Mouse (Mus musculus) forebrain, embryonic 15.5 days (tissue): Measurements from ENCODE around the gene Got1. TPM values are rescaled to one million over a fixed set of nuclear protein-coding genes. Genes with fewer than 3 reads are reported as not detected.
A peak's percentile ranks its signal among the peaks of the same experiment; 100 is the strongest.

Experiments used
- ATAC-seq: fragments of 200-750 bp; cut with Nextera tagmentation; replicated peaks from 2 replicates; pipeline ENCODE4 v1.8.0; 2017; ENCODE audit warnings: mild to moderate bottlenecking, moderate TSS enrichment, moderate library complexity
- H3K27ac ChIP-seq: fragments of 300-500 bp; sonication (generic); replicated peaks from 2 replicates; pipeline ENCODE4 v1.5.1; 2015; ENCODE audit warnings: mild to moderate bottlenecking, inconsistent platforms
- H3K27me3 ChIP-seq: fragments of 300-500 bp; sonication (generic); 2 replicates; pipeline ENCODE4 v1.6.1; 2015; ENCODE audit warnings: inconsistent platforms
- H3K36me3 ChIP-seq: fragments of 300-500 bp; sonication (generic); 2 replicates; pipeline ENCODE4 v1.6.1; 2015; ENCODE audit warnings: mild to moderate bottlenecking, inconsistent platforms
- H3K4me1 ChIP-seq: fragments of 300-500 bp; sonication (generic); 2 replicates; pipeline ENCODE4 v1.6.1; 2015; ENCODE audit warnings: inconsistent platforms
- H3K4me2 ChIP-seq: fragments of 300-500 bp; sonication (generic); replicated peaks from 2 replicates; pipeline ENCODE4 v1.6.1; 2015; ENCODE audit warnings: mild to moderate bottlenecking, inconsistent platforms
- H3K4me3 ChIP-seq: fragments of 300-500 bp; sonication (generic); 2 replicates; pipeline ENCODE4 v1.5.1; 2015; ENCODE audit warnings: mild to moderate bottlenecking, inconsistent platforms
- H3K9ac ChIP-seq: fragments of 300-500 bp; sonication (generic); replicated peaks from 2 replicates; pipeline ENCODE4 v1.6.1; 2015; ENCODE audit warnings: mild to moderate bottlenecking, inconsistent platforms
- H3K9me3 ChIP-seq: fragments of 300-500 bp; sonication (generic); 2 replicates; pipeline ENCODE4 v1.6.1; 2016; ENCODE audit warnings: inconsistent platforms
- WGBS: fragments of 180-500 bp; shearing (Covaris S2); methylation state at CpG from one replicate; pipeline ENCODE4 v1.1.7; 2015; ENCODE audit warnings: mixed read lengths; 5-methylcytosine and 5-hydroxymethylcytosine counted together
- polyA plus RNA-seq: library from polyadenylated mRNA; unstranded; fragments of >200 nt; fragmentation: Nextera tagmentation; extraction: Ambion mirVana; gene quantifications from 2 replicates; pipeline ENCODE4 v1.2.1, GENCODE M21; 2015

Gene Got1
- 71.3 and 75.6 TPM in 2 replicates for polyA plus RNA-seq

- H3K4me3 ChIP-seq, result peak within 1 kb of the TSS; percentile 72
Measured at GRCm38 (mm10) chr19:43524187-43525103, at the start of gene Got1. Gene Got1 (minus strand): TSS chr19:43524605.

DNA sequence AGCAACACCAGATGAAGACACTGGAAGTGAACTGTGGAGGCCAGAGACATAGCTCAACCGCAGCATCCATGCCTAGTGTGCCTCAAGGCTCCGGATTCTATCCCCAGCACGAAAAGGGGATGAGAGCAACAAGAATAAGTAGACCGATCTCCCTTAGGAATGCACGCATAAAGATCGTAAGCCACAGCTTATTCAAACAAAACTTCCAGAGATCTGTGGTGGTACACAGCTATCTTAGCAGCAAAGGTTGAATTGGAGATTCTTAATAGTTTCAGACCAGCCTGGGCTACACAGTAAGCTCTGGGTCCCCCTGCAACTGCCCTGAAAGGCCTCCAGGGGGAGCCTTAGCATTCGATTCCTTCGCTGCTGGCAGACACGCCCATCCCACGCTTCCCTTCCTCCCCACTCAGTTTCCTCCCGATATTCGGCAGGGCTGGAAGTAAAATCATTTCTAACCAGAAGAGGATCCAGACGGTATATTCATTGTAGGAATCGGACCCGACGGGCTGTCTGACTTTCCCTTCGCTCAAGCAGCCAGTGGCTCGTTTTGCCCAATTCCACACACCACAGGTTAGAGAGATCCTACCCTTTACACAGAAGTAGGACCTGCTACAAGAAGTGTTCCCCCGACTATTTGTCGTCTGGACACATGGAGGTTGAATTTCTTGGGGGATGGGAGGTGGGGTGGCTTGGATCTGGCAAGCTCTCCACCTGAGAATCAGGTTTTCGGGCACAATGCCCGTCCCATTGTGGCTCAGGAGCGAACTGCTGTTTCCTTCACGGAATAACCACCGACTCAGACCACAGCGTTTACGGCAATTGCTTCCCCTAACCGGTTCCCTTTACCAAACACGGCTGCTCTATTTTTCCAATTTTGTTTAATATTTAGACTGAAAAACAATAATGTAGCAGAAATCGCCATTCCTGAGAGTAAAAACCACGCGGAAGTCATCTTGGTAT is 46.7 kb upstream of the Got1 start:
- H3K27ac ChIP-seq, result no peak overlapping the region
- no peaks in the 10 kb centered on the region for H3K9me3 ChIP-seq
- WGBS, result 13% methylated on average over 32 of the region's 32 CpGs
- H3K27me3 ChIP-seq, result peaks cover 31% of the 10 kb centered on the region
- H3K4me2 ChIP-seq, result peak overlapping the region; percentile 72
- H3K9ac ChIP-seq, result peak overlapping the region; percentile 54
- ATAC-seq, result peak; percentile 83
- H3K36me3 ChIP-seq, result no peaks in the 10 kb centered on the region
- peak overlapping the region; percentile 47 for H3K4me3 ChIP-seq
- H3K4me1 ChIP-seq, result peaks cover 8% of the 10 kb centered on the region; the same call in 1 of the 2 replicates

More at GRCm38 (mm10) chr19:43524187-43525103, at the start of gene Got1:
- Histone ChIP-seq H3K27me3 (no peaks in the 10 kb centered on the region), H3K4me1 (peaks cover 43% of the 10 kb centered on the region), H3K4me2 (peak within 1 kb of the TSS; percentile 66), H3K36me3 (no peaks in the 10 kb centered on the region), H3K27ac (peak within 1 kb of the TSS; percentile 64), H3K9ac (peak within 1 kb of the TSS; percentile 81), H3K9me3 (no peaks in the 10 kb centered on the region)
- under 1% methylated on average over 57 of the region's 58 CpGs for WGBS
- peak; percentile 100 for ATAC-seq

DNA sequence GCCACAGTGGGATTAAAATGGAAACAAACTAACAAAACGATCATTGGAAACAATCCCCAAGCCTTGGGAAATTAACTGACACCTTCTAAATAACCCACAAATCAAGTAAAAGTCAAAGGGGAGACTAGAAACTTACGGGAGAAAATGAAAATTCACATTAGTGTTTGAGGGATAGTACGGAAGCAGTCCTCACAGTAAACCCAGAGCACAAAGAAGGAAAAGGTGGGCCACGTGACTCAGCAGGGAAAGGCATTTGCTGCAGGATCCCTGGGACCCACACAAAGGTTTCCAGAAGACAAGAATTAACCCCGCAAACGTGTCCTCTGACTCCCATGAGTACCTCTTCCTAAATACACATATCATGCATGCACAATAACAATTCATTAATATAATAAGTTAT is 44.7 kb upstream of the Got1 start:
- no peaks in the 10 kb centered on the region for H3K9me3 ChIP-seq
- H3K4me2 ChIP-seq, result no peak overlapping the region
- H3K27me3 ChIP-seq, result peaks cover 31% of the 10 kb centered on the region
- no peak overlapping the region for H3K9ac ChIP-seq
- H3K4me1 ChIP-seq, result peaks cover 8% of the 10 kb centered on the region; the same call in 1 of the 2 replicates
- no peaks in the 10 kb centered on the region for H3K36me3 ChIP-seq
- H3K27ac ChIP-seq, result no peak overlapping the region
- whole genome bisulfite sequencing, result 45% methylated on average over 6 of the region's 6 CpGs
- H3K4me3 ChIP-seq, result no peak overlapping the region
- no peak for ATAC-seq

- peaks cover 8% of the 10 kb centered on the region; the same call in 1 of the 2 replicates for H3K4me1 ChIP-seq
- H3K9me3 ChIP-seq, result no peaks in the 10 kb centered on the region
- peaks cover 31% of the 10 kb centered on the region for H3K27me3 ChIP-seq
- H3K9ac ChIP-seq, result no peak overlapping the region
- no peak for ATAC-seq
- no peak overlapping the region for H3K4me3 ChIP-seq
- H3K4me2 ChIP-seq, result no peak overlapping the region
- no peaks in the 10 kb centered on the region for H3K36me3 ChIP-seq
- WGBS, result 53% methylated on average over 9 of the region's 9 CpGs
- no peak overlapping the region for H3K27ac ChIP-seq
Measured at GRCm38 (mm10) chr19:43568298-43568697, 43.9 kb upstream of the Got1 start.

GRCm38 (mm10) chr19:43563166-43563565 is 38.8 kb upstream of the Got1 start:
- no peak for ATAC-seq
- H3K27me3 ChIP-seq, result 0 out of 2 replicates have a peak, but pooled peaks cover 3% of the 10 kb centered on the region
- H3K9me3 ChIP-seq, result no peaks in the 10 kb centered on the region
- H3K9ac ChIP-seq, result no peak overlapping the region
- no peak overlapping the region for H3K4me2 ChIP-seq
- H3K4me1 ChIP-seq, result no peaks in the 10 kb centered on the region
- H3K36me3 ChIP-seq, result no peaks in the 10 kb centered on the region
- H3K4me3 ChIP-seq, result no peak overlapping the region
- no peak overlapping the region for H3K27ac ChIP-seq
- 60% methylated on average over 5 of the region's 5 CpGs for WGBS

GRCm38 (mm10) chr19:43561841-43562240 is 37.4 kb upstream of the Got1 start:
- no peaks in the 10 kb centered on the region for H3K9me3 ChIP-seq
- no peaks in the 10 kb centered on the region for H3K36me3 ChIP-seq
- ATAC-seq, result no peak
- H3K4me2 ChIP-seq, result no peak overlapping the region
- 74% methylated on average over 4 of the region's 4 CpGs for WGBS
- no peak overlapping the region for H3K9ac ChIP-seq
- H3K4me3 ChIP-seq, result no peak overlapping the region
- H3K27me3 ChIP-seq, result no peaks in the 10 kb centered on the region
- no peak overlapping the region for H3K27ac ChIP-seq
- H3K4me1 ChIP-seq, result no peaks in the 10 kb centered on the region

GRCm38 (mm10) chr19:43560244-43560643 is 35.8 kb upstream of the Got1 start:
- Histone ChIP-seq H3K27me3 (no peaks in the 10 kb centered on the region), H3K4me2 (no peak overlapping the region), H3K9me3 (no peaks in the 10 kb centered on the region), H3K4me3 (no peak overlapping the region), H3K4me1 (no peaks in the 10 kb centered on the region), H3K9ac (no peak overlapping the region), H3K27ac (no peak overlapping the region), H3K36me3 (no peaks in the 10 kb centered on the region)
- 76% methylated on average over 2 of the region's 2 CpGs for WGBS
- no peak for ATAC-seq

- Histone ChIP-seq H3K4me3 (no peak overlapping the region), H3K36me3 (no peaks in the 10 kb centered on the region), H3K9me3 (no peaks in the 10 kb centered on the region), H3K27me3 (no peaks in the 10 kb centered on the region), H3K4me2 (no peak overlapping the region), H3K4me1 (peaks cover 7% of the 10 kb centered on the region), H3K27ac (no peak overlapping the region), H3K9ac (no peak overlapping the region)
- 84% methylated on average over 6 of the region's 6 CpGs for WGBS
- no peak for ATAC-seq
Measured at GRCm38 (mm10) chr19:43551493-43551890, 27.1 kb upstream of the Got1 start.

DNA sequence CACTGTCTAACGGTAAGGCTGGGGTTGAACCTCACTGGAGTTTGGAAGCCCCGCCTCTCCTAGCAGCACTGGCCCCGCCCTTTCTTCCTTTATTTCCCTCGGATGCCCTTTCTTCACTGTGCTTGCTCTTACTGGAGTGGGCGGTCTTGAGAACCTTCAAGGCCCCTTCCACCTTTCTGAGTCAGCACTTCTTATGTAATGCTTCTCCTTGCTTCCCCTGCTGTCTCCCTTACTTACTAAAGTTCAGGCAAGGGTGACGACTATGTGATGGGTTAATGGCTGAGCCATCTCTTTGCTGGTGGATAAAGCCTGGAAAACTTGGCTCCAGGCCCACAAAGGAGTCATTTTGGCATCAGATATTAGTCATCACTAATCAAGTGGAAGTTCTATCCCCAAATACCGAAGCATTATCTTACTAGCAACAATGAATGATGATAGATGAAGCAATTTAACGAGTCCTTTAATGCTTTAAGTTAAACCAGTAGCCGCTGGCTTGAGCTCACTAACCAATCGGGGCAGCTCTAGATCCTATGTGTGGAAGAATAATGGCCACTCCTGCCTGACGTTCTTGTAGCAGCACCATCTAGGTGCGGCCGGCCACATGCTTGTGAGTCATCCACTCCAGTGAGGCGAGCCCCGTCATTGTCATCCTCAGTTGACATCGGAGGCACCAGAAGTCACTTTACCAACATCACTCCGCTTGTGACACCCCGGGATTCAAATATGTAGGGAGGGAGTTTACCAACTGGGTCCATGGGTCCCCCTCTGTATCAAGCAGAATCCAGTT is 26.5 kb upstream of the Got1 start:
- H3K27me3 ChIP-seq, result no peaks in the 10 kb centered on the region
- H3K9me3 ChIP-seq, result no peaks in the 10 kb centered on the region
- H3K9ac ChIP-seq, result no peak overlapping the region
- H3K36me3 ChIP-seq, result no peaks in the 10 kb centered on the region
- H3K4me1 ChIP-seq, result peaks cover 12% of the 10 kb centered on the region
- no peak overlapping the region for H3K4me2 ChIP-seq
- 84% methylated on average over 18 of the region's 18 CpGs for WGBS
- no peak overlapping the region for H3K4me3 ChIP-seq
- ATAC-seq, result no peak
- no peak overlapping the region for H3K27ac ChIP-seq

DNA sequence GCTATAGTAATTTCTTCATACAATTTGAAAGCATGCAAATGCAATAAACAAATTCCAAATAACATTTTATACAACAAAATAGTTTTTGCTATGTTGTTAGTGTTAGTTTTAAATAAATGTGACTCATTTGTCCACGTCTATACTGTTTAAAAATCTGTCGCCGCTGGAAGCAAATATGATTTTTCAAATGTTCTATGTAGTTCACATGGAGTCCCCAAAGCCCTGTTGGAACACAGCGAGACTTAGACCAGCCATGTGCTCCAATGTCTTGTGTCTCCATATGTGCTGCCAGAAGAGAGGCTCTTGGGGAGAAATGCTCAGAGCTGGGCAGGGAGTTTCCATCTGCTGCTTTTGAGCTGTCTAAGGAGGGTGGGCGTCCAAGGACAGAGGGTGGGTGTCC is 23.7 kb upstream of the Got1 start:
- no peaks in the 10 kb centered on the region for H3K36me3 ChIP-seq
- H3K4me2 ChIP-seq, result no peak overlapping the region
- H3K4me3 ChIP-seq, result no peak overlapping the region
- H3K27ac ChIP-seq, result no peak overlapping the region
- WGBS, result 91% methylated on average over 5 of the region's 5 CpGs
- no peaks in the 10 kb centered on the region for H3K9me3 ChIP-seq
- H3K27me3 ChIP-seq, result no peaks in the 10 kb centered on the region
- H3K4me1 ChIP-seq, result peaks cover 12% of the 10 kb centered on the region
- ATAC-seq, result no peak
- no peak overlapping the region for H3K9ac ChIP-seq

DNA sequence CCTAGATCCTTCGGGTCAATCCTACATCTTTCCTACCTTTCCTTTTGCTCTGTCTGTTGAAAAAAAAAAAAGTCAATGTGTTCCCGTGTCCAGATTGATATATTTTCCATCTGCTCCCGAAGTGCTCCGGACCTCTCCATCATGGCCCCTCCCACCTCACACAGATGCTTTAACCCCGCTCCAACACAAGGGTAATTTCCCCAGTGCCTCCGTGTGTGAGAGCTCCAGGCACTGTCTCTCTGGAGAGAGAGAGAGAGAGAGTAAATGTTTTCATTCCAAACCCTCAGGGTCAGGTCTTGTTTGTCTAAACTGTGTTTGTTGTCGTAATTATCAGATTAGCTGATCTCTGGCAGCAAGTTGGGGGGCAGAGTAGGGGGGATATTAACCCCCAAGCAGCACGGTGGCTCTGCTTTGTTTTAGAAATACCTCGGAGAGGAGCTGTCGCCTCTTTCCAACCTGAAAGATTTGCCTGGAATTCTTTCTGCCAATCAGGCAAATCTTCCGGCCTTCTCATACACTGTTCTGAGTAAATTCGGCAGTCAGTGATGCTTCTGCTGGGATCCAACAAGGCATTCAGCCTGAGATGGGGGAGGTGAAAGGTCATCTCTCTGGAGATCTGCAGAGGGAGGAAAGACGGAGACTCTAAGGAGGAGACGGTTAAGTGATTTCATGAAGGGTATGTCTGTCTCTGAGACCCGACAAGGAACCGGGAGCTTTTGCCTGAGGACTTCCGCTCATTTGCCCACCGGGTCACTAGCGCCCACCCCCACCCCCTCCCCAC is 22.1 kb upstream of the Got1 start:
- peaks cover 12% of the 10 kb centered on the region for H3K4me1 ChIP-seq
- H3K36me3 ChIP-seq, result no peaks in the 10 kb centered on the region
- H3K4me2 ChIP-seq, result peak overlapping the region; percentile 11
- H3K27ac ChIP-seq, result no peak overlapping the region
- H3K9ac ChIP-seq, result no peak overlapping the region
- H3K9me3 ChIP-seq, result no peaks in the 10 kb centered on the region
- no peak for ATAC-seq
- H3K27me3 ChIP-seq, result 0 out of 2 replicates have a peak, but pooled peaks cover 2% of the 10 kb centered on the region
- no peak overlapping the region for H3K4me3 ChIP-seq
- 8% methylated on average over 19 of the region's 19 CpGs for WGBS
